Mouse (Mus musculus) heart, embryonic 12.5 days (tissue): Measurements from ENCODE around the gene Sox18. TPM values are rescaled to one million over a fixed set of nuclear protein-coding genes. Genes with fewer than 3 reads are reported as not detected.
A peak's percentile ranks its signal among the peaks of the same experiment; 100 is the strongest.

ENCODE experiments used
- ATAC-seq: fragments of 200-750 bp; cut with Nextera tagmentation; 2 replicates; pipeline ENCODE4 v1.8.0; 2017; ENCODE audit warnings: moderate TSS enrichment, moderate library complexity; ENCODE audit not compliant: insufficient number of reproducible peaks, low FRiP score
- H3K27ac ChIP-seq: fragments of 300-500 bp; sonication (generic); 2 replicates; pipeline ENCODE4 v1.5.1; 2016; ENCODE audit warnings: mild to moderate bottlenecking, moderate library complexity; ENCODE audit not compliant: poor library complexity, severe bottlenecking
- H3K27me3 ChIP-seq: fragments of 300-500 bp; sonication (generic); replicated peaks from 2 replicates; pipeline ENCODE4 v1.6.1; 2016; ENCODE audit warnings: mild to moderate bottlenecking, moderate library complexity
- H3K36me3 ChIP-seq: fragments of 300-500 bp; sonication (generic); 2 replicates; pipeline ENCODE4 v1.6.1; 2016; ENCODE audit warnings: mild to moderate bottlenecking, moderate library complexity
- H3K4me1 ChIP-seq: fragments of 300-500 bp; sonication (generic); replicated peaks from 2 replicates; pipeline ENCODE4 v1.6.1; 2016; ENCODE audit warnings: mild to moderate bottlenecking
- H3K4me2 ChIP-seq: fragments of 300-500 bp; sonication (generic); 2 replicates; pipeline ENCODE4 v1.6.1; 2016; ENCODE audit warnings: mild to moderate bottlenecking, moderate library complexity
- H3K4me3 ChIP-seq: fragments of 300-500 bp; sonication (generic); 2 replicates; pipeline ENCODE4 v1.5.1; 2016; ENCODE audit warnings: mild to moderate bottlenecking
- H3K9ac ChIP-seq: fragments of 300-500 bp; sonication (generic); 2 replicates; pipeline ENCODE4 v1.6.1; 2016; ENCODE audit warnings: mild to moderate bottlenecking, moderate library complexity
- H3K9me3 ChIP-seq: fragments of 300-500 bp; sonication (generic); replicated peaks from 2 replicates; pipeline ENCODE4 v1.6.1; 2016; ENCODE audit warnings: mild to moderate bottlenecking, moderate library complexity
- WGBS: fragments of 180-500 bp; shearing (Covaris S2); methylation state at CpG from one replicate; pipeline ENCODE4 v1.1.7; 2016; 5-methylcytosine and 5-hydroxymethylcytosine counted together
- polyA plus RNA-seq: library from polyadenylated mRNA; unstranded; fragments of >200 nt; fragmentation: Nextera tagmentation; extraction: Ambion mirVana; gene quantifications from 2 replicates; pipeline ENCODE4 v1.2.1, GENCODE M21; 2016

The Sox18 gene
- polyA plus RNA-seq, 1 experiment from 2014 or later, result 24.7 TPM

DNA sequence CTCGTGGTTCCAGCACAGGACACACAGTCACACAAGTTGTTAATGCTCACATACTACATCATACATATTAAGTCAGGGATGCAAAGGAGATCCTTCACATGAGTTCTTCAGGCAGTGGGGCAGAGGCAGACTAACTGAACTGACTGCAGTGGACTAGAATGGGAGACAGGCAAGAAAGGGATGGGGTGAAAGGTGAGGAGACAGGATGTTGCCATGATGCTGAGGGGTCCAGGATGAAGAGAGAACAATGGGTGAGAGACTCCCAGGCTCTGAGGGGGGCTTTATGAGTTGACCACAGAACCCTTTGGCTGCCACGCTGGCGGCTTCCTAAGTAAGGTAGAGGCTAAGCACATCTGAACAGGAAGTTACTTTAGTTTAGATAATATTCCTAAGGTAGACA, 23.1 kb upstream of the Sox18 start:
- Histone ChIP-seq H3K4me1 (peaks cover 32% of the 10 kb centered on the region), H3K9me3 (no peaks in the 10 kb centered on the region), H3K36me3 (peaks cover 4% of the 10 kb centered on the region; the same call in 1 of the 2 replicates), H3K27me3 (peaks cover 21% of the 10 kb centered on the region), H3K27ac (no peak overlapping the region), H3K4me3 (no peak overlapping the region; the same call in 1 of the 2 replicates), H3K4me2 (peak overlapping the region; percentile 88), H3K9ac (peak overlapping the region; percentile 81; the same call in 1 of the 2 replicates)
- no peak for ATAC-seq
- WGBS, result 79% methylated on average over 3 of the region's 3 CpGs

DNA sequence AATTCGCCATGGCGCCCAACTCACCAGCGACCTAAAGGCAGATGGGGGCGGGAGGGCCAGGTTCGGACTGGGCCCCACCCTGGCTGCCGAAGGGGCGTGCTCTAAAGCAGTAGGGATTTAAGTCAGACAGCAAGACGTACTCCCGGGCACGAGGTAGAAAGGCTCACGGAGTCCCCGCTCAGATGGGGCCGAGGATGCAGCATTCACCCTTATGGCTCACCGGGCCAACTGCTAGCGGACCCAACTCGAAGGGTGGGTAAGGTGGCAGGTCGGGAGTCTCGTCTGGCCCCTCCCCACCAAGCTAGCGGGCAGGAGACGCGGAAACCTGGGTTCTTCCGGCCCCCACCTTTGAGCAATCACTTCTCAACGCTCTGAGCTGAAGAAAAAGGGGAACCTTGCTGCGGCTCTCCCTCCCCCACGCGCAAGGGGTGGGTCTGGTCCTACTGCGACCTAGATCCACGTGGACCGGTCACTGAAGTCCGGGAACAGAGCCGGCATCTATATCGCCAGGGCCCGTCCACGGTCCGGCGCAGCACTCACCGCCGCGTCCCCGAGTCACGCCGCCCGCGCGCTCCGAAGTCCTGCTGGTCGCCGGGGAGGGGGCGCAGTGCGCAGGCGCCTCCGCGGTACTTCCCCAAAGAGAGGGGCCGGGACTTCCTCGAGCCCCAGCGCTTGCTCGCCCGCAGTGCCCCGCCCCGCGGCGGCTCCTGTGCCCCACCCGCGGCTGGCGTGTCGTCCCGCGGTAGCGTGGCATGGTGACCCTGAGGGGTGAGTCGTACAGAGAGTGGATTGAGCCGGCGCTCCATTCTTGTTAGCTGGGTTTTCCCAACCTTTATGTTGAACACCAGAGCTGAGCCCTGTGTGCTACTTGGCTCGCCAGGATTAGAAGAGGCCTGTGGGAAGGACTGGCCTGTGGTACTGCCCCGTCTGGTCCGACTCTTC, 22.2 kb upstream of the Sox18 start, which contains the start of gene Rgs19:
Gene Rgs19, minus strand, starts transcription at position 639 of the 942 bp plus-strand sequence.
- Histone ChIP-seq H3K27ac (0 out of 2 replicates have a peak within 1 kb of the TSS, but pooled peaks have one; percentile 1), H3K9ac (peak within 1 kb of the TSS; percentile 81), H3K4me1 (peaks cover 33% of the 10 kb centered on the region), H3K4me2 (peak within 1 kb of the TSS; percentile 88), H3K27me3 (peaks cover 21% of the 10 kb centered on the region), H3K9me3 (no peaks in the 10 kb centered on the region), H3K4me3 (peak within 1 kb of the TSS; percentile 64), H3K36me3 (peaks cover 14% of the 10 kb centered on the region)
- ATAC-seq, result peak; percentile 82
- under 1% methylated on average over 73 of the region's 75 CpGs for WGBS

DNA sequence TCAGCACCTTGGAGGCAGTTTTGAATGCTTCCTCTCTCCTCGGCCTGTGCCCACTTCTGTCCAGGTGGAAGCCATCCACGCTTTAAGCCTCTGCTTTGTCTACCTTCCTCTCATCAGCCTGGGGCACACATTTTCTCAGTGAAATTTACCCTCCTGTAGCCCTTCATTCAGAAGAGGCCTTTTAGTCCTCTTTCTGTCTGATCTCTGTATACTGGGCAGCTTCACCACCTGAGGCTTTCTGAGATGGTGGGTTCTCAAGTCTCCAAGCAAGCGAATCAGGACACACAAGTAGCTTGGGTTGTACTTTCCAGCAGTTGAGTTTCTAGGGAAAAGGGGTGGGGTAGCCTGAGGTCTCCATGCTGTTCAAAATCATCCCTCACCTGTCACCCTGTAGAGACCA, 20.9 kb upstream of the Sox18 start:
- H3K36me3 ChIP-seq, result peaks cover 23% of the 10 kb centered on the region
- H3K4me1 ChIP-seq, result peaks cover 33% of the 10 kb centered on the region
- no peak overlapping the region for H3K27ac ChIP-seq
- no peak for ATAC-seq
- 87% methylated on average over 3 of the region's 3 CpGs for WGBS
- no peak overlapping the region for H3K9ac ChIP-seq
- peaks cover 16% of the 10 kb centered on the region for H3K27me3 ChIP-seq
- H3K9me3 ChIP-seq, result no peaks in the 10 kb centered on the region
- H3K4me3 ChIP-seq, result peak overlapping the region; percentile 64
- peak overlapping the region; percentile 88 for H3K4me2 ChIP-seq

DNA sequence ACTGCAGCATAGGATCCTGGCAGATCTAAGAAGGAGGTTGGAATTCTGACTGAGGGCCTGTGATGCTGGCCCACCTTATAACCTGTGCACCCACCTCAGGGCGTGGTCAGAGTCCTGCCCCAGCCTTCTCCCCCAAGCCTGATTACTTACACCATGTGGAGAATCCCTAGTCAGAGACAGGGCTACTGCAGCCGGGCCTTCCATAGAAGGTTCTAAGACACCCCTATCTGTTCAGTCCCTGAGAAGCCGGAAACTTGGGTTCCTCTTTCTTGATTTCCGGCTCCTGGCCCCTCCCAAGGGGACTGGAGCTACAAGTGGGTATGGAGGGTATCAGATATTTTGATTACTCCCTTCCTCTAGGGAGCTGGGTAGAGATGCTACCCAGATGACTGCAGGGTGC, 20.1 kb upstream of the Sox18 start:
- Histone ChIP-seq H3K27ac (no peak overlapping the region), H3K4me3 (no peak overlapping the region), H3K9me3 (no peaks in the 10 kb centered on the region), H3K4me2 (no peak overlapping the region), H3K4me1 (peaks cover 33% of the 10 kb centered on the region), H3K27me3 (peaks cover 9% of the 10 kb centered on the region; the same call in 1 of the 2 replicates), H3K36me3 (peaks cover 29% of the 10 kb centered on the region), H3K9ac (no peak overlapping the region)
- WGBS, result 75% methylated on average over 4 of the region's 4 CpGs
- ATAC-seq, result no peak

DNA sequence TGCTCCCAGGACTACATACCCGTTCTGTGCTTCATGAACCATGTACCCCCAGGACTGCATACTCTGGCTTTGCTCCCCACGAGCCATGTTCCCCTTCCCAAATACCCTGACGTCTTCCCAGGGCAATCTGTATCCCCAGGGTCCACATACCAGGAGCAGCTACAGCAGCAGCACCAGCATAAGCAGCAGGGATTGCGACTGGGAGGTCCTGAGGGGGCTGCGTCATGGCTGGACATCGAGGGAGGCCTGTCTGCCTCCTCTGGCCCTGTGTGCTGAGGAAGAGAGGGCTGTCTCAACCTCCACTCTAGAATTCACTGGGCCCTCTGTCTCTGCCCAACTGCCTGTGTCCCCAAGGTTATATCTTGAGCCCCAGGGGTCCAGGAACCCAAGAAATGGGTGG, 19.6 kb upstream of the Sox18 start:
- Histone ChIP-seq H3K4me2 (no peak overlapping the region), H3K36me3 (peaks cover 30% of the 10 kb centered on the region), H3K9ac (no peak overlapping the region), H3K9me3 (no peaks in the 10 kb centered on the region), H3K4me1 (peaks cover 33% of the 10 kb centered on the region), H3K27me3 (peaks cover 4% of the 10 kb centered on the region; the same call in 1 of the 2 replicates), H3K27ac (no peak overlapping the region), H3K4me3 (no peak overlapping the region)
- 86% methylated on average over 6 of the region's 6 CpGs for WGBS
- no peak for ATAC-seq

DNA sequence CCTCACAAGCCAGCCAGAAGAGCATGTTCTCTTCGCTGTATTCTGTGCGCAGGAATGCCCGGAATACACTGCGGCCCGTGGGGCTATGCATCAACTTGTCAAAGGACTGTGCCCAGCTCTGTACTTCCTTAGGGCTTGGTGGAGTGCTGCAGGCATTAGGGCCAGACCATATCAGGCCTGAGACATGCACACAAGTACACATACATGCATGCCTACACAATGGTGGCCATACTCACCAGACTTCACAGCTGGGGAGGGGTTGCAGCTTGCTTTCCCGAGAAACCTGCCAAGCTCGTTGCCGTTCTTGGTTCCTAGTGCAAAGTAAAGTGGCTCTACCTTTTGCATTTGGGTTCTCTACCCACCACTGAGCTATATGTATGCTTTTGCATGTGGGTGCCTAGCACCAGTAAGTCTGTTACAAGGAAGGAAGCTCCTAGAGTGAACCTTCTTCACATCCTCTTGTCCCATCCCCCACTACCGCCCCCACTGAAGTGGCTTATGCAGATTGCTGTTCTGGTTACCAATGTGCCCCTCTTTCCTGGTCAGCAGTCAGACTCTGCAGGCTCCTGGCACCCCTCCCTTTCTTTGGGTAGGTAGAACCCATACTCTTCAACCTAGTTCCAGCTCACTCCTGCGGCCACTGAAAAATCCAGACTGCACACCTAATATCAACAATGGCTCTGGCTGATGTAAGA, 18.2 kb upstream of the Sox18 start:
- WGBS, result 85% methylated on average over 10 of the region's 10 CpGs
- Histone ChIP-seq H3K9ac (no peak overlapping the region), H3K27me3 (no peaks in the 10 kb centered on the region), H3K36me3 (peaks cover 33% of the 10 kb centered on the region), H3K4me3 (no peak overlapping the region), H3K27ac (no peak overlapping the region), H3K4me2 (no peak overlapping the region), H3K9me3 (no peaks in the 10 kb centered on the region), H3K4me1 (peaks cover 33% of the 10 kb centered on the region)
- no peak for ATAC-seq

DNA sequence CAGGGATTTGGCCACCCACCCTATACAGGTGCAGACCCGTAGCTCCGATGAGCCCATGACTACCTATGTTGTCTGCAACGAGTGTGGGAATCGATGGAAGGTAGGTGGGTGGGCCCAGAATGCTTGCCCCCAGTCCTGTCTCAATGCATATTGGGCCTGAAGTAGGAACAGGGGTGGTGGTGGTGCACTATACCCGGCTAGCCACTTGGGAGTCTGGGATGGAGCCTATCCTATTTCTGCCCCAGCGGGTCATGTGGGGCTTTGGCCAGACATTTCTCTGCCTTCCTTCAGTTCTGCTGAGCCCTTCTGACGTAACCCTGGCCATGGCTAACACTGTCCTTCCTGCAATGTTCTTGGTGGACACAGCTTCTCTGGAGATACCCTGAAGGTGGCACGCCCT, 16.1 kb upstream of the Sox18 start:
- no peak overlapping the region for H3K9ac ChIP-seq
- H3K4me2 ChIP-seq, result no peak overlapping the region
- no peak for ATAC-seq
- H3K9me3 ChIP-seq, result no peaks in the 10 kb centered on the region
- peaks cover 26% of the 10 kb centered on the region; the same call in 1 of the 2 replicates for H3K4me1 ChIP-seq
- H3K27me3 ChIP-seq, result no peaks in the 10 kb centered on the region
- H3K36me3 ChIP-seq, result peaks cover 33% of the 10 kb centered on the region
- WGBS, result 91% methylated on average over 8 of the region's 8 CpGs
- no peak overlapping the region for H3K27ac ChIP-seq
- H3K4me3 ChIP-seq, result no peak overlapping the region

DNA sequence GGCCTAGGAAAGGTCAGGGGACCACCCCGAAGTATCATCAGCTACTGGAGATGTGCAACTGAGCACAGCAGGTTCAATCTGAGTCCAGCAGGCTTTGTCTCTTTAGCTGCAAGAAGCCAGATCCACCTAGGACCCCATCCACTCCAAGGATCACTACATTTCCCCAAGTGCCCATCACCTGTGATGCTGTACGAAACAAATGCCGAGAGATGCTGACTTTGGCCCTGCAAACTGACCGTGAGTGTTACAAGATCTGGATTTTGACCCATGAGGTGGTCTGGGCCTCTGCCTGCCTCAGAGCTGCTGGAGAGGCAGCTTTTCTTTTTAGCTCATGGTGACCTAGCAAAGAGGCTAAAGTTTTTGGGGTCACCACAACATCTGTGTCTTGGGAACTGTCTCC, 14.2 kb upstream of the Sox18 start:
- whole genome bisulfite sequencing, result 82% methylated on average over 4 of the region's 4 CpGs
- Histone ChIP-seq H3K4me1 (peaks cover 17% of the 10 kb centered on the region), H3K27ac (no peak overlapping the region), H3K9ac (no peak overlapping the region), H3K27me3 (no peaks in the 10 kb centered on the region), H3K4me2 (no peak overlapping the region), H3K4me3 (no peak overlapping the region), H3K36me3 (peaks cover 30% of the 10 kb centered on the region), H3K9me3 (no peaks in the 10 kb centered on the region)
- ATAC-seq, result no peak

DNA sequence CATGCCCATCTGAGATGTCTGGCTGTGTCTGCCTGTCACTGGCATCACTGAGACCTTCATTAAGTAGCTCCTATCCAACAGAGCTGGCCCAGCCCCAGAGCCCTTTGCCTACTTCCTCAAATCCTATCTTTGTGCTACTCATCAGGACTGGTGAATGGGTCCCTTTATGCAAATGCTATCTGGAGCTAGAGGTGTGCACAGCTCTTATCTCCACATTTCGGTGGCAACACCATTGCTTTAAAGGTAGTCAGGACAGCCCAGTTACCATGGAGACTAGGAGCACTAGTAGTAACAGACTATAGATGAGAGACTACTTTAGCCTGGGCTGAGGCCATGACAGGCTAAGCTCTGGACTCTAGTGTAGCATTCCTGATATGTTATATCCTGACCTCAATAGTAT, 13.3 kb upstream of the Sox18 start:
- WGBS, result 54% methylated on average over 1 of the region's 1 CpGs
- peaks cover 10% of the 10 kb centered on the region for H3K4me1 ChIP-seq
- H3K4me3 ChIP-seq, result no peak overlapping the region
- H3K9me3 ChIP-seq, result no peaks in the 10 kb centered on the region
- H3K36me3 ChIP-seq, result peaks cover 30% of the 10 kb centered on the region
- H3K27ac ChIP-seq, result no peak overlapping the region
- no peaks in the 10 kb centered on the region for H3K27me3 ChIP-seq
- no peak overlapping the region for H3K9ac ChIP-seq
- no peak for ATAC-seq
- H3K4me2 ChIP-seq, result no peak overlapping the region

DNA sequence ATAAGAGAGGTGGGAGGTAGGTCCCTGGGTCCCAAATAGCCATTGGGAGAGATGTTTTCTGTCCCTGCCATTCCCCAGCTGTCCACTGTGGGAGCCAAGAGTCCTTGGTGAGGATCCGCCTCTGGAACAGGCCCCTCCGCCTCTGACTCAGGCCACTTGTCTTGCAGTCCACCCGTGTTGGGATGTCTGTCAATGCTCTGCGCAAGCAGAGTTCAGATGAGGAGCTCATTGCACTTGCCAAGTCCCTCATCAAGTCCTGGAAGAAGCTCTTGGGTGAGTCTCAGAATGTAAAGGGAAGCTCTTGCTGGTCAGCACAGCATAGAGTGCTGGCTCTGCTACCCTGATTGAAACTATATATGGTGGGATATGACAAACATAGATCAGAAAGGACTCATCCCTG, 11.9 kb upstream of the Sox18 start:
- Histone ChIP-seq H3K27me3 (no peaks in the 10 kb centered on the region), H3K9ac (no peak overlapping the region), H3K4me3 (no peak overlapping the region), H3K9me3 (no peaks in the 10 kb centered on the region), H3K27ac (no peak overlapping the region), H3K36me3 (peaks cover 20% of the 10 kb centered on the region), H3K4me1 (peaks cover 7% of the 10 kb centered on the region), H3K4me2 (no peak overlapping the region)
- ATAC-seq, result no peak
- WGBS, result 56% methylated on average over 4 of the region's 4 CpGs

DNA sequence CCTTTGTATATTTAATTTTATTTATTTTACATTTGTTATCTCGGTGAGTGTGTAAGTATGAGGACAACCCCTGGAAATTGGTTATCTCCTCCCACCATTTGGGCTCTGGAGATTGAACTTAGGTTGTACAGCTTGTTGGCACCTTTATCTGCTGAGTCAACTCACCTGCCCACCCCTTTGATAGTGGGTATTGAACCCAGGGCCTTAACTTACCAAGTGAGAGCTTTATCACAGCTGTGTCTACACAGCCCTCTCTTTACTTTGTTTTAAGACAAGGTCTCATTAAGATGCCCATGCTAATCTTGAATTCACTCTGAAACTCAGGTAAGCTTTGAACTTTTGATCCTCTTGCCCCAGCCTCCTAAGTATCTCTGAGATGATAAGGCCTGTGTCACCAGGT, 10.5 kb upstream of the Sox18 start:
- Histone ChIP-seq H3K4me1 (peaks cover 15% of the 10 kb centered on the region), H3K9me3 (no peaks in the 10 kb centered on the region), H3K9ac (no peak overlapping the region), H3K36me3 (peaks cover 8% of the 10 kb centered on the region; the same call in 1 of the 2 replicates), H3K4me2 (no peak overlapping the region), H3K27ac (no peak overlapping the region), H3K27me3 (no peaks in the 10 kb centered on the region), H3K4me3 (no peak overlapping the region)
- no peak for ATAC-seq
- 71% methylated on average over 1 of the region's 1 CpGs for WGBS
